Mouse (Mus musculus) embryonic facial prominence, embryonic 10.5 days (tissue): Measurements from ENCODE around the gene Iscu. TPM values are rescaled to one million over a fixed set of nuclear protein-coding genes. Genes with fewer than 3 reads are reported as not detected.

Source experiments
- DNase-seq: peaks from one replicate; pipeline ENCODE4 v3.0.0-alpha.2; 2017; ENCODE audit warnings: low spot score
- H3K27ac ChIP-seq: fragments of 300-500 bp; sonication (generic); replicated peaks from 2 replicates; pipeline ENCODE4 v1.5.1; 2016; ENCODE audit warnings: mild to moderate bottlenecking
- H3K27me3 ChIP-seq: fragments of 300-500 bp; sonication (generic); replicated peaks from 2 replicates; pipeline ENCODE4 v1.6.1; 2016; ENCODE audit warnings: low read depth, mild to moderate bottlenecking; ENCODE audit not compliant: poor library complexity, severe bottlenecking
- H3K36me3 ChIP-seq: fragments of 300-500 bp; sonication (generic); replicated peaks from 2 replicates; pipeline ENCODE4 v1.6.1; 2016; ENCODE audit warnings: mild to moderate bottlenecking, moderate library complexity
- H3K4me1 ChIP-seq: fragments of 300-500 bp; sonication (generic); 2 replicates; pipeline ENCODE4 v1.6.1; 2016
- H3K4me3 ChIP-seq: fragments of 300-500 bp; sonication (generic); 2 replicates; pipeline ENCODE4 v1.5.1; 2016; ENCODE audit warnings: mild to moderate bottlenecking, moderate library complexity
- H3K9me3 ChIP-seq: fragments of 300-500 bp; sonication (generic); 2 replicates; pipeline ENCODE4 v1.6.1; 2016; ENCODE audit warnings: mild to moderate bottlenecking
- WGBS: fragments of 180-500 bp; shearing (Covaris S2); methylation state at CpG from one replicate; pipeline ENCODE4 v1.1.7; 2016; 5-methylcytosine and 5-hydroxymethylcytosine counted together
- polyA plus RNA-seq: library from polyadenylated mRNA; unstranded; fragments of >200 nt; fragmentation: Nextera tagmentation; extraction: Ambion mirVana; gene quantifications from 2 replicates; pipeline ENCODE4 v1.2.1, GENCODE M21; 2016

Gene Iscu
- polyA plus RNA-seq: 99.7 and 103 TPM in 2 replicates

DNA sequence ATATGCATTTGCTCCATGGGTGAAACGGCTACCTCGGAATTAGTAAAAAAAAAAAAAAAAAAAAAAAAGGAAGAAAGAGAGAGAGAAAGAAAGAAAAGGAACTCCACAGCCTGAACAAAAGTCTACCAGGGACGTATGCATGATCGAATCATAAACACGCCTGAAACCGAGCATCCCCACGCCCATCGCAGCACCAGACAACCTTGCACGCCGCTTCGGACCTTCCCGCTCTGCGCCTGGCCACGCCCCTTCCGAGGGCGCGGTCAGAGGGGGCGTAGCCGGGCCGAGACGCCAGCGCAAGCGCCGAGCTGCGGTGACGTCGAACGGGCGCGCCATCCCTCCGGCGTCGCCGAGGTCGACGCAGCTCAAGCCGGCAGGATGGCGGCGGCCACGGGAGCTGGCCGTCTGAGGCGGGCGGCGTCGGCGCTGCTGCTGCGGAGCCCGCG, at the start of gene Iscu, which contains the start of gene Sart3:
Gene Iscu, plus strand, starts transcription at position 299 of the 446 bp plus-strand sequence.
Gene Sart3, minus strand, starts transcription at position 61 of the 446 bp plus-strand sequence.
- H3K36me3 ChIP-seq: peaks cover 56% of the 10 kb centered on the region
- no peaks in the 10 kb centered on the region for H3K9me3 ChIP-seq
- H3K27ac ChIP-seq: peak within 1 kb of the TSS; percentile 99
- no peaks in the 10 kb centered on the region for H3K27me3 ChIP-seq
- peaks cover 32% of the 10 kb centered on the region for H3K4me1 ChIP-seq
- under 1% methylated on average over 49 of the region's 49 CpGs for WGBS
- DNase-seq: peak; percentile 97
- peak within 1 kb of the TSS; percentile 100 for H3K4me3 ChIP-seq

GRCm38 (mm10) chr5:113723567-113724237, 48.8 kb upstream of the Iscu start:
- peaks cover 14% of the 10 kb centered on the region; the same call in 1 of the 2 replicates for H3K27me3 ChIP-seq
- peaks cover 23% of the 10 kb centered on the region for H3K4me1 ChIP-seq
- 0 out of 2 replicates have a peak, but pooled peaks cover 2% of the 10 kb centered on the region for H3K9me3 ChIP-seq
- no peaks in the 10 kb centered on the region for H3K36me3 ChIP-seq
- H3K4me3 ChIP-seq: no peak overlapping the region
- H3K27ac ChIP-seq: no peak overlapping the region
- WGBS: 40% methylated on average over 8 of the region's 8 CpGs
- no peak for DNase-seq

GRCm38 (mm10) chr5:113724446-113724845, 48.1 kb upstream of the Iscu start, which contains the start of gene 1700069L16Rik:
Gene 1700069L16Rik (minus strand): TSS chr5:113724772.
- no peak within 1 kb of the TSS for H3K27ac ChIP-seq
- H3K27me3 ChIP-seq: peaks cover 14% of the 10 kb centered on the region; the same call in 1 of the 2 replicates
- no peak within 1 kb of the TSS for H3K4me3 ChIP-seq
- WGBS: 3% methylated on average over 15 of the region's 15 CpGs
- H3K9me3 ChIP-seq: 0 out of 2 replicates have a peak, but pooled peaks cover 2% of the 10 kb centered on the region
- DNase-seq: peak; percentile 88
- peaks cover 27% of the 10 kb centered on the region for H3K4me1 ChIP-seq
- no peaks in the 10 kb centered on the region for H3K36me3 ChIP-seq

DNA sequence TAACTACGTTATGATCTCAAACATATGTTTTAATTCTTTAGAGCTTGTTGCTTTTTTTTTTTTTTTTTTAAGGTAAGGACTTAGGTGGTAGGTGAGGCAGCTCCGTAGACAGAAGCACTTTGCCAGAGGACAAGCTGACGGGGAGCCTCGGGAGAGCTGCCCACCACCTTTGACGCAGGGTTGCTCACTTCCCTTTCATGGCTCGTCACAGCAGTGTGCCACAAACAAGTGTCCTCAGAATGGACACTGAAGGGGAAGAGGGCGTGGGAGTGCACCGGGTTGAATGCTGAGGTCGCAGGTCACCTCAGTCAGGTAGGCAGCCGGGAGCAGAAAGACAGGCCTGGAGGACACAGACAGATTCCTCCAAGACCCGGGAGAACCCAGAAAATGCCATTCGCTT, 47.1 kb upstream of the Iscu start:
- Histone ChIP-seq H3K27ac (no peak overlapping the region), H3K4me3 (no peak overlapping the region), H3K4me1 (peaks cover 32% of the 10 kb centered on the region), H3K27me3 (peaks cover 14% of the 10 kb centered on the region; the same call in 1 of the 2 replicates), H3K9me3 (0 out of 2 replicates have a peak, but pooled peaks cover 2% of the 10 kb centered on the region), H3K36me3 (no peaks in the 10 kb centered on the region)
- WGBS: 73% methylated on average over 12 of the region's 12 CpGs
- DNase-seq: no peak

DNA sequence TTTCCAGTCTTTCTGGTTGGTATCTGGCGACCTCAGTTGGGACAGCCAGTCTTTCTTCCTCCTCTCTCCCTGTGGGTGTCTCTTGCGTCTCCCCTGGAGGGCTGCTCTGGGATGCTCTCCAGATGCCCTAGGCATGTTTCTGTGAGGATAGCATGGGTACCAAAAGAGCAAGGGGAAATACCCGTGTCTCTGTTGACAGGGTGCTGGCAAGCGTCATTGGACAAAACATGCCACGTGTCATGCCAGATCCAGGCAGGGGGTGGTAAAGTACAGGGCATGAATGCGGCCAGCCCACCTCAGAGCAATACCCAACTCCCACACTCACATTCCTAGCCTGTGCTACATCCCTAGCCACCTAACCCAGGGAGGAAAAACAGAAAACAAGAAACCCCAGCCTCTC, 45.9 kb upstream of the Iscu start:
- Histone ChIP-seq H3K27ac (no peak overlapping the region), H3K9me3 (0 out of 2 replicates have a peak, but pooled peaks cover 2% of the 10 kb centered on the region), H3K4me3 (no peak overlapping the region), H3K27me3 (peaks cover 14% of the 10 kb centered on the region; the same call in 1 of the 2 replicates), H3K36me3 (no peaks in the 10 kb centered on the region), H3K4me1 (peaks cover 37% of the 10 kb centered on the region)
- WGBS: 81% methylated on average over 6 of the region's 6 CpGs
- DNase-seq: no peak

DNA sequence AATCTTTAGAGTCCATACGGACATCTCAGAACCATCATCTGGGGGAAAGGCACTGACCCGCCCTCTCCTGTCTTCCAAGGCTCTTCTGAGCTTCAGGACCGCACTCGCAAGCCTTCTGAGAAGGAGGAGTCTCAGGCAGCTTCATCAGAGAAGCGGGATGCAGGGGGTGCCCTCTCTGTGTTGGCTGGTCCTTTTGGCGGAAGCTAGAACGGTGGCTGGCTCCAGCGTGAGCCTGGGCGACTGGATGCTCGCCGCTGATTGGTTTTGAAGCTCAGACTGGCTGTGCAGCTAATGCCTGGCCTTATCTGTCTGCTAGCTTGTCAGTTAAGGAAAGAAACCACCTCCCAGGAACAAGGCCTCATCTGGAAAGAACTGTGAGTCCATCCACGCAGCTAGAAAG, 45.3 kb upstream of the Iscu start:
- Histone ChIP-seq H3K4me1 (peaks cover 37% of the 10 kb centered on the region), H3K27ac (no peak overlapping the region), H3K9me3 (0 out of 2 replicates have a peak, but pooled peaks cover under 1% of the 10 kb centered on the region), H3K4me3 (no peak overlapping the region), H3K27me3 (peaks cover 14% of the 10 kb centered on the region; the same call in 1 of the 2 replicates), H3K36me3 (no peaks in the 10 kb centered on the region)
- WGBS: 66% methylated on average over 12 of the region's 12 CpGs
- DNase-seq: no peak

- Histone ChIP-seq H3K4me1 (peaks cover 37% of the 10 kb centered on the region), H3K9me3 (no peaks in the 10 kb centered on the region), H3K27ac (no peak overlapping the region), H3K27me3 (peaks cover 14% of the 10 kb centered on the region; the same call in 1 of the 2 replicates), H3K36me3 (no peaks in the 10 kb centered on the region), H3K4me3 (no peak overlapping the region)
- no peak for DNase-seq
- WGBS: 62% methylated on average over 7 of the region's 7 CpGs
Observed at GRCm38 (mm10) chr5:113728011-113728410, 44.5 kb upstream of the Iscu start.

- H3K4me1 ChIP-seq: peaks cover 34% of the 10 kb centered on the region
- no peaks in the 10 kb centered on the region for H3K36me3 ChIP-seq
- no peak overlapping the region for H3K4me3 ChIP-seq
- no peak for DNase-seq
- no peaks in the 10 kb centered on the region for H3K9me3 ChIP-seq
- 87% methylated on average over 7 of the region's 7 CpGs for WGBS
- H3K27ac ChIP-seq: peak overlapping the region; percentile 4; the same call in 1 of the 2 replicates
- peaks cover 11% of the 10 kb centered on the region; the same call in 1 of the 2 replicates for H3K27me3 ChIP-seq
Observed at GRCm38 (mm10) chr5:113728691-113729090, 43.9 kb upstream of the Iscu start.

DNA sequence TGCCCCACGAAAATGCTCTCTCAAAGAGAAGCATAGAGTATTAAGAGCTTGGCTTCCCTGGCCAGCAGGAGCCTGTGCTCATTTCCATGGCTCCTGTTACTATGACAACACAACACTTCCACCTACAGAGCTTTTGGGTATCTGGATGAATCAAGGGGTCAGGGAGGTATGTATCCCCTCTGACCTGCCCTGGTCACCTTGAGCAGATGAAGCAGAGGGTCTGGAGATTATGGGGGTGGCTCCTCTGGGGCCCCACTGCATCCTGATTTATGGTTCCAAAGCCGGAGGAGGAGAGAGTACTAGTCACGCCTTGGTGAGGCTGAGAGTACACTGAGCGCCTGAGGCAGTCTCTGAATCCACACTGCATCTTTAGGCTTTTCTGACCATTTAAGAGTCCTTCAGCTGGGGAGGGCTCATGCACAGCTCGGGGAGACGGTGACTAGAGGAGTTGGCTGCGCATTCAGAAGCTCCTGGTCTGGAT, 41.9 kb upstream of the Iscu start:
- no peak overlapping the region for H3K4me3 ChIP-seq
- no peaks in the 10 kb centered on the region for H3K36me3 ChIP-seq
- H3K27ac ChIP-seq: no peak overlapping the region
- H3K4me1 ChIP-seq: peaks cover 35% of the 10 kb centered on the region
- H3K27me3 ChIP-seq: peaks cover 5% of the 10 kb centered on the region; the same call in 1 of the 2 replicates
- 67% methylated on average over 7 of the region's 7 CpGs for WGBS
- peak; percentile 23 for DNase-seq
- no peaks in the 10 kb centered on the region for H3K9me3 ChIP-seq

DNA sequence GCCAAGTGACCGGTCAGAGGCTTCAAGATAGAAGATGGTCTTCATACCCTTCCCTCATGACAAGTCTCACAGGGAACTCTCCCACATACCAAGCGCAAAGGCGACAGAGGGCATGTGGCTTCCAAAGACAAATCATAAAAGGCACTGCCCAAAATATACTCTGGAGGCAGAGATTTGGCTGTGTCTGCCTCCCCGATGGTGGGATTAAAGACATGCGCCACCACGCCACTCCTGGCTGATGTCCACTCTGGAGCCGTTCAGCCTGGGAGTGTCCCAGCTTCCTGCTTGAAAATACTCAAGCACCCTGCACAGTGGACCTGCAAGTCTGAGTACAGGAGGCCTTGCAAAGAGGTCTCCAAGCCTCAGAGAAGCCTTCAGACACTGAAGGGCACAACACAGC, 41.4 kb upstream of the Iscu start:
- 90% methylated on average over 7 of the region's 7 CpGs for WGBS
- Histone ChIP-seq H3K4me1 (peaks cover 39% of the 10 kb centered on the region), H3K36me3 (no peaks in the 10 kb centered on the region), H3K27ac (no peak overlapping the region), H3K4me3 (no peak overlapping the region), H3K9me3 (no peaks in the 10 kb centered on the region), H3K27me3 (0 out of 2 replicates have a peak, but pooled peaks cover 2% of the 10 kb centered on the region)
- no peak for DNase-seq

GRCm38 (mm10) chr5:113732182-113732581, 40.4 kb upstream of the Iscu start:
- DNase-seq: peak; percentile 68
- peaks cover 48% of the 10 kb centered on the region for H3K4me1 ChIP-seq
- WGBS: 27% methylated on average over 6 of the region's 6 CpGs

DNA sequence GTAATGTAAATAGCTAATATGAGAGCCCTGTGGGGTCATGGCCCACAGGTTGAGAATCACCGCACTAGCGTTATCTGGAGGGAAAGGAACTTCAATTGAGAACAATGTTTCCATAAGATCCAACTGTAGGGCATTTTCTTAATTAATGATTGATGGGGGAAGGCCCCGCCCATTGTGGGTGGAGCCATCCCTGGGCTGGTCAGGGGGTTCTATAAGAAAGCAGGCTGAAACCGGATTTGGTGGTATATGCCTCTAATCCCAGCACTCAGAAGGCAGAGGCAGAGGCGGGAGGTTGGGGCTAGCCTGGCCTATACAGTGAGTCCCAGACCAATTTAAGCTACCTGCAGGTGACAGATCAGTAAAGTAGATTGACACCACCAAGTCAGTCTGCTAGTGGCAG, 38.2 kb upstream of the Iscu start:
- Histone ChIP-seq H3K27me3 (no peaks in the 10 kb centered on the region), H3K4me1 (peaks cover 34% of the 10 kb centered on the region), H3K36me3 (peaks cover 16% of the 10 kb centered on the region), H3K27ac (peak overlapping the region; percentile 97; the same call in 1 of the 2 replicates), H3K4me3 (no peak overlapping the region), H3K9me3 (no peaks in the 10 kb centered on the region)
- DNase-seq: no peak
- 69% methylated on average over 5 of the region's 5 CpGs for WGBS

More at GRCm38 (mm10) chr5:113732182-113732581, 40.4 kb upstream of the Iscu start:
- Histone ChIP-seq H3K27ac (no peak overlapping the region), H3K27me3 (no peaks in the 10 kb centered on the region), H3K4me3 (no peak overlapping the region), H3K36me3 (no peaks in the 10 kb centered on the region), H3K9me3 (no peaks in the 10 kb centered on the region)

DNA sequence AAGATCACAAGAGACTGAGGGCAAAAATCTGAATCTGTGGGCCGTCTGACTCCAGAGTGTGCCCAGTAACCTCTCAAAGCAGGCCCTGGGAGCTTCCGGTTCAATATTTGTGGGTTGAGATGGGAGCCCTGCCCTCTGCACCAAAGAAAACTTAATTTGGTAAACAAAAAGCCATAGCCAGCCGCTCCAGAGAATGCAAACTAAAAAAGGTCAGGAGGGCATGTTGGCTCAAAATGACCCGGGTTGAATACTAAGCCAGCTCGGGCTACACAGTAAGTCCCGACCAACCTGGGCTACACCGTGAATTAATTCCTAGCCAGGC, 37.6 kb upstream of the Iscu start:
- no peak for DNase-seq
- Histone ChIP-seq H3K27ac (peak overlapping the region; percentile 97), H3K9me3 (no peaks in the 10 kb centered on the region), H3K27me3 (no peaks in the 10 kb centered on the region), H3K4me3 (peak overlapping the region; percentile 82), H3K4me1 (peaks cover 33% of the 10 kb centered on the region), H3K36me3 (peaks cover 22% of the 10 kb centered on the region)
- 33% methylated on average over 7 of the region's 7 CpGs for WGBS
